Mouse (Mus musculus): ENCODE data around the gene Myh7b.

DNA sequence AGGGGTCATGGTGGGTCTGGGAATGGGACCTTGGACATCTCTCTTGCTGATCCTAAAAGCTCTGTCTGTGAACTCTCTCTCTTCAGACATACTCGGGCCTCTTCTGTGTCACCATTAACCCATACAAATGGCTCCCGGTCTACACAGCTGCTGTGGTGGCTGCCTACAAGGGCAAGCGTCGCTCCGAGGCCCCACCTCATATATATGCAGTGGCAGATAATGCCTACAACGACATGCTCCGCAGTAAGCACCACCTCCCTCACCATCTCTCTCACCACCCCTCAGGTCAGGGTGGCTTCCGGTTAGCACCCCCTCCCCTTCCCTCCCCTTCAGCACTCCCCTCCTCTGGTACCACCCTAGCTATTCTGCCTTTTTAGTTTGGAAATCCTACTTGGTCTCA lies 2.9 kb downstream of the Myh7b start:
- TF ChIP-seq POLR2A (IDR thresholded peaks at IDR 0.05; ENCODE audit: insufficient read depth, low read depth, low read length) (no peak), CTCF (IDR thresholded peaks at IDR 0.05; ENCODE audit: insufficient read depth, low read depth, low read length) (no peak)
